Mouse (Mus musculus) hindbrain, embryonic 16.5 days (tissue): ENCODE results near the gene Lep. TPM values are rescaled to one million over a fixed set of nuclear protein-coding genes. Genes with fewer than 3 reads are reported as not detected.

Experiments
- ATAC-seq: fragments of 200-750 bp; cut with Nextera tagmentation; 2 replicates; pipeline ENCODE4 v1.8.0; 2017; ENCODE audit warnings: moderate TSS enrichment, moderate library complexity
- H3K27ac ChIP-seq: fragments of 300-500 bp; sonication (generic); 2 replicates; pipeline ENCODE4 v1.5.1; 2014; ENCODE audit warnings: low read depth, mild to moderate bottlenecking, control low read depth, low read length, moderate library complexity
- H3K27me3 ChIP-seq: fragments of 300-500 bp; sonication (generic); replicated peaks from 2 replicates; pipeline ENCODE4 v1.6.1; 2014; ENCODE audit warnings: low read length; ENCODE audit not compliant: control insufficient read depth, insufficient read depth
- H3K36me3 ChIP-seq: fragments of 300-500 bp; sonication (generic); 2 replicates; pipeline ENCODE4 v1.6.1; 2014; ENCODE audit warnings: mild to moderate bottlenecking, low read length, moderate library complexity, mixed read lengths; ENCODE audit not compliant: control insufficient read depth, insufficient read depth
- H3K4me1 ChIP-seq: fragments of 300-500 bp; sonication (generic); 2 replicates; pipeline ENCODE4 v1.6.1; 2014; ENCODE audit warnings: low read depth, low read length; ENCODE audit not compliant: control insufficient read depth, insufficient read depth
- H3K4me2 ChIP-seq: fragments of 300-500 bp; sonication (generic); 2 replicates; pipeline ENCODE4 v1.6.1; 2014; ENCODE audit warnings: mild to moderate bottlenecking, low read length, control low read depth, moderate library complexity
- H3K4me3 ChIP-seq: fragments of 300-500 bp; sonication (generic); 2 replicates; pipeline ENCODE4 v1.5.1; 2014; ENCODE audit warnings: mild to moderate bottlenecking, low read length, control low read depth, moderate library complexity
- H3K9ac ChIP-seq: fragments of 300-500 bp; sonication (generic); 2 replicates; pipeline ENCODE4 v1.6.1; 2014; ENCODE audit warnings: low read depth, mild to moderate bottlenecking, control low read depth, low read length, moderate library complexity
- H3K9me3 ChIP-seq: fragments of 300-500 bp; sonication (generic); 2 replicates; pipeline ENCODE4 v1.6.1; 2014; ENCODE audit warnings: mild to moderate bottlenecking, low read length, moderate library complexity; ENCODE audit not compliant: control insufficient read depth
- WGBS: fragments of 180-500 bp; shearing (Covaris S2); extraction: QIAGEN DNeasy Blood & Tissue Kit; methylation state at CpG from one replicate; pipeline ENCODE4 v1.1.7; 2014; 5-methylcytosine and 5-hydroxymethylcytosine counted together
- polyA plus RNA-seq: library from polyadenylated mRNA; unstranded; fragments of >200 nt; fragmentation: Nextera tagmentation; extraction: Ambion mirVana; gene quantifications from 2 replicates; pipeline ENCODE4 v1.2.1, GENCODE M21; 2015

Lep gene
- polyA plus RNA-seq, 1 experiment from 2014 or later = not detected

DNA sequence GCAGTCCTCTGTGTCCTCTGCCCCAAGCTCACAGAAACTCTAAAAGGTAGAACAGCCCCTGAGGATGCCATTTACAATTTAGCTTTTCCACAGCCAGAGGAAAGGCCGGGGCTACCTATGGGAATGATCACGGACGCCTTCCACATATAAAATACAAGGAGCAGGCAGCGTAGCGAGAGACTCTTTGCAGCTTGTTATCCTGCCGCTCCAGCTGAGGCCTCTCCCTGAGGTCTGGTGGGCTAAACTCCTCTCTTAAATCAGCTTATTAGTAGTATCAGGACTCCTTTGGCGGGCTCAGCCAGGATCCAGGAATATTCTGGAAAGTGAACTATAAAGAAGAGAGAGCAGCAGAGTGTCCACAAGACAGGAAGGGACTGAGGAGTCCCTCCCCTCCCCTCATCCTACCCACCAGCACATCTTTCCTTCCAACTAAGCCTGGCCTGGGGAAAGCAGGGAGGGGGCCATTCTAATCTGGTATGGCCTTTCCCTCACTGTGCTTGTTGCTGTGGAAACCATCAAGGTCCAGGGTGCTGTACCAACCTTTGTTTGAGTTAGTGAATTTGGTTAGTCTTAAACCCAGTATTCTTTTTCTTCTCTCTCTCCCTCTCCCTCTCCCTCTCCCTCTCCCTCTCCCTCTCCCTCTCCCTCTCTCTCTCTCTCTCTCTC, 25.9 kb upstream of the Lep start:
- ATAC-seq = 0 out of 2 replicates have a peak, but pooled peaks have one; percentile 28
- no peak overlapping the region for H3K27ac ChIP-seq
- H3K9me3 ChIP-seq = no peaks in the 10 kb centered on the region
- H3K4me2 ChIP-seq = no peak overlapping the region
- no peaks in the 10 kb centered on the region for H3K27me3 ChIP-seq
- H3K4me1 ChIP-seq = peaks cover 6% of the 10 kb centered on the region
- 58% methylated on average over 7 of the region's 7 CpGs for WGBS
- H3K36me3 ChIP-seq = no peaks in the 10 kb centered on the region
- no peak overlapping the region for H3K9ac ChIP-seq
- H3K4me3 ChIP-seq = no peak overlapping the region

DNA sequence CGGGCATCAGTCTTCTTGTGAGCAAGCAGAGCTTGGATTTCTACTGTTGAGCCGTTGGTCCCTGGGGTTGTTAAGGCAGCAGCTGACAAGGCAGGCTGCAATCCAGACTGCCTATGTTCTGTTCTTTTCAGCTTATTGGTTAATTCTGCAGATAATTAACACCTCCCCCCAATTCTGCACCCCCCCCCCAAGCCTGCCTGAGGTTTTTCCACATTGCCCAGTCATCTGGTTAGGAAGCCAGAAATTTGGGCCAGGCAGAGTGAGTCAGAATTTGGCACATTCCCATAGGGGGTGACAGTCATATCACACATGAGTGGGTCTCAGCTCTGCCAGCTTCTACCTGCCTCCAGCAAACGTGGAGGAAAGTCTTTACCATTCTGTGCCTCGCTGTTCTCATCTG, 23.3 kb upstream of the Lep start:
- Histone ChIP-seq H3K4me1 (peaks cover 6% of the 10 kb centered on the region), H3K27me3 (no peaks in the 10 kb centered on the region), H3K27ac (no peak overlapping the region), H3K9ac (no peak overlapping the region), H3K36me3 (no peaks in the 10 kb centered on the region), H3K9me3 (no peaks in the 10 kb centered on the region), H3K4me2 (no peak overlapping the region), H3K4me3 (no peak overlapping the region)
- ATAC-seq = peak; percentile 41; the same call in 1 of the 2 replicates
- 45% methylated on average over 4 of the region's 4 CpGs for WGBS

GRCm38 (mm10) chr6:29040266-29040665, 19.8 kb upstream of the Lep start:
- H3K4me3 ChIP-seq = no peak overlapping the region
- H3K9me3 ChIP-seq = no peaks in the 10 kb centered on the region
- no peak for ATAC-seq
- H3K9ac ChIP-seq = no peak overlapping the region
- no peaks in the 10 kb centered on the region for H3K36me3 ChIP-seq
- no peak overlapping the region for H3K27ac ChIP-seq
- 86% methylated on average over 2 of the region's 2 CpGs for WGBS
- H3K4me1 ChIP-seq = peaks cover 4% of the 10 kb centered on the region
- no peak overlapping the region for H3K4me2 ChIP-seq
- no peaks in the 10 kb centered on the region for H3K27me3 ChIP-seq

- H3K27me3 ChIP-seq = no peaks in the 10 kb centered on the region
- H3K4me1 ChIP-seq = no peaks in the 10 kb centered on the region
- no peak overlapping the region for H3K4me2 ChIP-seq
- no peak for ATAC-seq
- no peak overlapping the region for H3K9ac ChIP-seq
- no peaks in the 10 kb centered on the region for H3K9me3 ChIP-seq
- no peaks in the 10 kb centered on the region for H3K36me3 ChIP-seq
- H3K27ac ChIP-seq = no peak overlapping the region
- H3K4me3 ChIP-seq = no peak overlapping the region
Observed at GRCm38 (mm10) chr6:29044029-29044428, 16.0 kb upstream of the Lep start.

DNA sequence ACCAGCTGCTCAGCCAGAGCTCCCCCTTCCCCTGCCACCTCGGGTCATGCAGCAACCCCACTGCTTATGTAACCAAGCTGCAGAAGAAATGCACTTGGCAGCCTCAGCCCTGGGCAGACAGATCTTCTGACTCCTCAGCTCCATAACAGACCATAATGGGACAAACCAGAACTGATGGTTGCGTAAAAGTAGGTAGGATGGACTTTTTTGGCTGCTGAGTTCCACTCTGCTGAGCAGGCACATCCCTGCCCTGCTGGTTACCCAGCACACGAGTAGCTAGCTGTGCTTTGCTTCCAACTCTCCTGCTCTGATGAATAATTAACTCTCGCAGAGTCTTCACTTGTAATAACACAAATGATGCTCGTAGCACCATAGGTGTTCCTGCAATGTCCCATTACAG, 10.1 kb upstream of the Lep start:
- no peaks in the 10 kb centered on the region for H3K27me3 ChIP-seq
- no peak overlapping the region for H3K4me2 ChIP-seq
- H3K36me3 ChIP-seq = no peaks in the 10 kb centered on the region
- H3K9me3 ChIP-seq = no peaks in the 10 kb centered on the region
- no peak overlapping the region for H3K27ac ChIP-seq
- WGBS = 44% methylated on average over 5 of the region's 5 CpGs
- H3K9ac ChIP-seq = no peak overlapping the region
- H3K4me1 ChIP-seq = peaks cover 8% of the 10 kb centered on the region
- ATAC-seq = no peak; the same call in 1 of the 2 replicates
- H3K4me3 ChIP-seq = no peak overlapping the region

DNA sequence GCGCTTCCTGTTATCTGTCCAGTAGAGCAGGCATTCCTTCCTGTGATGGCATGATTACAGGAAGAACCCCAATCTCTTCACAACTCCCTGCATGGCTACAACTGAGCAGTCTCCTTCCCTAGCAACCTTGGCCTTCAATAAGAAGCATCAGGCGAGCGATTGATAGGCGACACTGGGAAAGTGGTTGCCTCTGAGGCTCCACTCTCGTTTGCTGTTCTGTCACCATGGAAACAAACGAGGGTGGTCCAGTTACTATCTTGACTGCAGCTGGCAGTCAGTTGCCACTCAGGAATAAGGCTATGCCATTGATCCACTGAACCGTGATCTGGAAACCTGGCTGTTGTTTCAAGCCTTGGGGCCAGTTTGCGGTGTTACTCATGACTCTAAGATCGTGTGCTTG, 7.8 kb upstream of the Lep start:
- no peak overlapping the region for H3K27ac ChIP-seq

DNA sequence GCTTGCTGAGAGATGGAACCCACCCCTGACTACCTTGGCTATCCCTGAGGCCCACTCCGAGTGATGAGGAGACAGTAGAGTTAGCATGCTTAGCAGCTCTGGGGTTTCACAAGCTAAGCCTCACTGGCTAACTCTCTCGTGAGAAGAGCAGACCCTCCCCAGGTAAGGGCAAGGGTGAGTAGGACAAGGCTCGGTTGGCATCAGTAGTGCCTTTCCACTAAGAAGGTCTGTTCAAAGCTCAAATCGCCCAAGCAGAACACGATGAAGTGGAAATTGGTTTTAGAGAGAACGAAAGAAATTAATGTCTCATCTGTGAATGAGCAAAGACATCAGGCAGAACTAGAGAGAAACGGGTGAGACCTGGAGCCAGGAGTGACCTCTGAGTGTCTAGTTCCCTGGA, 6.8 kb upstream of the Lep start:
- ATAC-seq = no peak
- Histone ChIP-seq H3K27ac (no peak overlapping the region), H3K9ac (no peak overlapping the region), H3K4me1 (peaks cover 8% of the 10 kb centered on the region), H3K4me3 (no peak overlapping the region), H3K36me3 (no peaks in the 10 kb centered on the region), H3K27me3 (no peaks in the 10 kb centered on the region), H3K4me2 (no peak overlapping the region), H3K9me3 (no peaks in the 10 kb centered on the region)
- WGBS = 81% methylated on average over 7 of the region's 7 CpGs

More for the DNA sequence above, 7.8 kb upstream of the Lep start:
- H3K36me3 ChIP-seq = no peaks in the 10 kb centered on the region
- peak; percentile 63 for ATAC-seq
- H3K4me1 ChIP-seq = peaks cover 8% of the 10 kb centered on the region
- WGBS = 41% methylated on average over 9 of the region's 9 CpGs
- H3K9ac ChIP-seq = no peak overlapping the region
- H3K9me3 ChIP-seq = no peaks in the 10 kb centered on the region
- no peaks in the 10 kb centered on the region for H3K27me3 ChIP-seq
- H3K4me2 ChIP-seq = no peak overlapping the region
- H3K4me3 ChIP-seq = no peak overlapping the region

GRCm38 (mm10) chr6:29056377-29056776, 3.6 kb upstream of the Lep start:
- H3K27ac ChIP-seq = no peak overlapping the region
- 0 out of 2 replicates have a peak, but pooled peaks cover 2% of the 10 kb centered on the region for H3K4me1 ChIP-seq
- no peaks in the 10 kb centered on the region for H3K9me3 ChIP-seq
- H3K4me2 ChIP-seq = no peak overlapping the region
- no peak overlapping the region for H3K4me3 ChIP-seq
- no peaks in the 10 kb centered on the region for H3K36me3 ChIP-seq
- WGBS = 75% methylated on average over 7 of the region's 7 CpGs
- no peak overlapping the region for H3K9ac ChIP-seq
- no peak for ATAC-seq
- H3K27me3 ChIP-seq = no peaks in the 10 kb centered on the region

DNA sequence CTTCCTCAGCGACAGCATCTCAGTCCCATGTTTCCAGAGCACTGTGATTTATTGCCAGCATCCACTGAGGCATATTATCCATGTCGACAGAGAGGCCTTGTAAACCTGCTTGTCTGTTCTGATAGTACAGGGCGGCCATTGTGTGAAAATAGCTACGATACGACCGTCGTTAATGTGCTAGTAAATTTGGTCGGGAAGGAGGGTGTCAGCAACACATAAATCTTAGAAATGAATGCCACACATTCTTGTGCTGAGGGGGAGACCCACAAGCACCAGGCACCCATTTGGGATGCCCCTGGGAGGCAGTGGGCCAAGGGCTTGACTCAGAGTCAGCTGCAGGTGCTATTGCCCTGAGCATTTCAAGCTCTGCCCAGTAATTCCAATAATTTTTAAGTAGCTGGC, 6.4 kb downstream of the Lep start:
- H3K4me1 ChIP-seq = no peaks in the 10 kb centered on the region
- no peak overlapping the region for H3K4me3 ChIP-seq
- H3K9me3 ChIP-seq = no peaks in the 10 kb centered on the region
- no peaks in the 10 kb centered on the region for H3K27me3 ChIP-seq
- peak; percentile 25; the same call in 1 of the 2 replicates for ATAC-seq
- no peak overlapping the region for H3K9ac ChIP-seq
- H3K36me3 ChIP-seq = no peaks in the 10 kb centered on the region
- 55% methylated on average over 8 of the region's 8 CpGs for WGBS
- H3K27ac ChIP-seq = no peak overlapping the region
- H3K4me2 ChIP-seq = no peak overlapping the region
